Mouse (Mus musculus) limb, embryonic 11.5 days (tissue): ENCODE measurements around the gene Prkn. TPM values are rescaled to one million over a fixed set of nuclear protein-coding genes. Genes with fewer than 3 reads are reported as not detected.

Experiments used
- ATAC-seq: fragments of 200-750 bp; cut with Nextera tagmentation; 2 replicates; pipeline ENCODE4 v1.8.0; 2017; ENCODE audit warnings: low read depth; ENCODE audit not compliant: insufficient number of reproducible peaks, low FRiP score, low TSS enrichment
- DNase-seq: peaks from one replicate; pipeline ENCODE4 v3.0.0-alpha.2; 2015; ENCODE audit warnings: low spot score
- H3K27ac ChIP-seq: fragments of 300-500 bp; sonication (generic); replicated peaks from 2 replicates; pipeline ENCODE4 v1.5.1; 2014; ENCODE audit warnings: low read depth, mild to moderate bottlenecking, low read length
- H3K27me3 ChIP-seq: fragments of 300-500 bp; sonication (generic); 2 replicates; pipeline ENCODE4 v1.6.1; 2014; ENCODE audit warnings: mild to moderate bottlenecking, low read length, mixed read lengths; ENCODE audit not compliant: control insufficient read depth, insufficient read depth
- H3K36me3 ChIP-seq: fragments of 300-500 bp; sonication (generic); 2 replicates; pipeline ENCODE4 v1.6.1; 2014; ENCODE audit warnings: mild to moderate bottlenecking, low read length, moderate library complexity, mixed read lengths; ENCODE audit not compliant: control insufficient read depth, insufficient read depth
- H3K4me1 ChIP-seq: fragments of 300-500 bp; sonication (generic); 2 replicates; pipeline ENCODE4 v1.6.1; 2014; ENCODE audit warnings: low read length, mixed read lengths; ENCODE audit not compliant: control insufficient read depth, insufficient read depth
- H3K4me2 ChIP-seq: fragments of 300-500 bp; sonication (generic); 2 replicates; pipeline ENCODE4 v1.6.1; 2014; ENCODE audit warnings: low read depth, mild to moderate bottlenecking, moderate library complexity; ENCODE audit not compliant: severe bottlenecking
- H3K4me3 ChIP-seq: fragments of 300-500 bp; sonication (generic); 2 replicates; pipeline ENCODE4 v1.5.1; 2014; ENCODE audit warnings: low read depth, low read length
- H3K9ac ChIP-seq: fragments of 300-500 bp; sonication (generic); 2 replicates; pipeline ENCODE4 v1.6.1; 2014; ENCODE audit warnings: mild to moderate bottlenecking, low read length
- H3K9me3 ChIP-seq: fragments of 300-500 bp; sonication (generic); 2 replicates; pipeline ENCODE4 v1.6.1; 2016; ENCODE audit warnings: low read length; ENCODE audit not compliant: control insufficient read depth
- WGBS: fragments of 180-500 bp; shearing (Covaris S2); extraction: QIAGEN DNeasy Blood & Tissue Kit; methylation state at CpG from one replicate; pipeline ENCODE4 v1.1.7; 2014; 5-methylcytosine and 5-hydroxymethylcytosine counted together
- polyA plus RNA-seq: library from polyadenylated mRNA; unstranded; fragments of >200 nt; fragmentation: Nextera tagmentation; extraction: Ambion mirVana; gene quantifications from 2 replicates; pipeline ENCODE4 v1.2.1, GENCODE M21; 2014

Gene Prkn
- polyA plus RNA-seq, 1 experiment from 2014 or later, result 1.2 TPM

DNA sequence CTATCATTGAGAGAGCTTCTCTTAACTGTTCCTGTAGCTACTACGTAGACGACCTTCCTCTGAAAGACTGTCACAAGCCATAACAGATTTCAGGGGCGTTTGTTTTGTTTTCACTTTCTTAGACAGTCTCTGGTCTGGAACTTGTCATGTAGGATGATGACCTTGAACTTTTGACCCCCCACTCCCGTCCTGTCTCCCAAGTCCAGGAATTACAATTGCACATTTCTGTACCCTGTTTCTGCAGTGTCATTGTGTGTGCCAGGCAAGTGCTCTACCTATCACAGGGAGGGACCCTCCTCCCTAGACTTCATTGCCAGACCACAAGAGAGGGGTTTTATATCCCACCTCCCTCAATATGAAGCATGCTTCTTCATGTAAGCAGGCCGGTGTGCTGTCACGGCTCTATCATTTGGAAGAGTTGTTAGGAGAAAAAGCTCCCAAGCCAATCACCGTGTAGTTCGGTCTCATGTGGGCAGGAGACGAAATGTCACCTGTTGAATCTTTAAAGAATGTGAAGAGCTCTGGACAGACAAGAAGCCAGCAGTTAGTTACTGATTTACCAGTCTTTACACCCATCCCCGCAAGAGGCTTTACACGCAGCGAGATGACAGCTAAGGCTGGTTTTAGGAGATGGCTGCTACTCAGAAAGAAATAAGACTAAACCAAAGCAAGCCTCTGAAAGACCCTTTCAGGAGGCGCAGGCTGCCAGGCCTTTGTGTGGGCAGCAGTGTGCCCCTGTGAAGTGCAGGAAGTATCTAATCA, 1027.3 kb downstream of the Prkn start:
- ATAC-seq (no peak), DNase-seq (no peak)
- Histone ChIP-seq H3K4me2 (no peak overlapping the region), H3K4me1 (no peaks in the 10 kb centered on the region), H3K9me3 (no peaks in the 10 kb centered on the region), H3K27me3 (no peaks in the 10 kb centered on the region), H3K27ac (no peak overlapping the region), H3K9ac (no peak overlapping the region), H3K36me3 (no peaks in the 10 kb centered on the region), H3K4me3 (no peak overlapping the region)
- 78% methylated on average over 13 of the region's 13 CpGs for WGBS

DNA sequence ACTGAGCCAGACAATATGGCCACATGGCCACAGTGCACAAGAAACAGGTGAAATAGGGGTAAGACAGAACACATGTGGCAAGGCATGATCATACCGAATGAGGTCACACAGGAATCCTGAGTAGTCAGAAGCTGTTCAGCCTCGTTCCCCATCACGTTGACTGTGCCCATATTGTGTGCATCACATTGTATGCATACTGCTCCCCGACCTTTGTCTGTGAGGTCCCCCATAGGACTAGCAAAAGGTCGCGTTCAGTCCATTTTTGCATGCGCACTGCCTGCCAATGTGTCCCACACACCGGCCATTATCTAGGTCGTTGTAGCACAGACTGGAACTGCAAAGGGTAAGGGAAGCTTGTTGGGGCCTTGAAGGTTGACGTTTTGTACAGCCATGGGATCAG, 1030.4 kb downstream of the Prkn start:
- Histone ChIP-seq H3K4me3 (no peak overlapping the region), H3K4me2 (no peak overlapping the region), H3K27me3 (no peaks in the 10 kb centered on the region), H3K4me1 (no peaks in the 10 kb centered on the region), H3K36me3 (no peaks in the 10 kb centered on the region), H3K9ac (no peak overlapping the region), H3K9me3 (no peaks in the 10 kb centered on the region), H3K27ac (no peak overlapping the region)
- no peak for ATAC-seq
- no peak for DNase-seq
- 91% methylated on average over 10 of the region's 10 CpGs for WGBS

DNA sequence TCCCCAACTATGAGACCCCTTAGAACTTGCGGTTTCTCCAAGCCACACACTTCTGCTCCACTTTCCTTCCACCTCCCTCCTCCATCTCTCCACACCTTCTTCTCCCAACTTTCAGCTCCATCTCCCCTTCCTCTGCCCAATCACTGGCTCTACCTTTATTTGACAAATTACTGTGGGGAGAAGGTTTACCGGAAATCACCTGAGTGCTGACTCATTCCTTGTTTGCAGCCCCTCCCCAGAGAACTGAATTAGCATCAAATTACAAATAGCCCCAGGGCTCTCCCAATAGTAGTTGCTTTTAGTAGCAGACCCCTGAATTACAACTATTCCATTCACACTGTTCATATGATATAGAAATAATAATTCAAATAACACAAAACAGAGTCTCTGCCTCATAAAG, 1036.1 kb downstream of the Prkn start:
- no peak overlapping the region for H3K4me2 ChIP-seq
- DNase-seq (no peak), ATAC-seq (no peak)
- no peak overlapping the region for H3K27ac ChIP-seq
- 74% methylated on average over 2 of the region's 2 CpGs for WGBS
- no peaks in the 10 kb centered on the region for H3K36me3 ChIP-seq
- H3K27me3 ChIP-seq, result no peaks in the 10 kb centered on the region
- H3K4me1 ChIP-seq, result no peaks in the 10 kb centered on the region
- no peak overlapping the region for H3K4me3 ChIP-seq
- no peaks in the 10 kb centered on the region for H3K9me3 ChIP-seq
- no peak overlapping the region for H3K9ac ChIP-seq

GRCm38 (mm10) chr17:11881110-11881820, 1041.1 kb downstream of the Prkn start:
- 91% methylated on average over 5 of the region's 5 CpGs for WGBS
- H3K9me3 ChIP-seq, result no peaks in the 10 kb centered on the region

GRCm38 (mm10) chr17:11885601-11886000, 1045.4 kb downstream of the Prkn start:
- H3K9me3 ChIP-seq, result no peaks in the 10 kb centered on the region
- H3K4me3 ChIP-seq, result no peak overlapping the region
- no peaks in the 10 kb centered on the region for H3K4me1 ChIP-seq
- H3K4me2 ChIP-seq, result no peak overlapping the region
- WGBS, result 95% methylated on average over 6 of the region's 6 CpGs
- no peak for DNase-seq
- no peak overlapping the region for H3K9ac ChIP-seq
- no peaks in the 10 kb centered on the region for H3K27me3 ChIP-seq
- no peaks in the 10 kb centered on the region for H3K36me3 ChIP-seq
- no peak overlapping the region for H3K27ac ChIP-seq
- no peak for ATAC-seq

More at GRCm38 (mm10) chr17:11881110-11881820, 1041.1 kb downstream of the Prkn start:
- DNase-seq (no peak), ATAC-seq (no peak)
- Histone ChIP-seq H3K27ac (no peak overlapping the region), H3K4me1 (no peaks in the 10 kb centered on the region), H3K27me3 (no peaks in the 10 kb centered on the region), H3K4me2 (no peak overlapping the region), H3K4me3 (no peak overlapping the region), H3K36me3 (no peaks in the 10 kb centered on the region), H3K9ac (no peak overlapping the region)

DNA sequence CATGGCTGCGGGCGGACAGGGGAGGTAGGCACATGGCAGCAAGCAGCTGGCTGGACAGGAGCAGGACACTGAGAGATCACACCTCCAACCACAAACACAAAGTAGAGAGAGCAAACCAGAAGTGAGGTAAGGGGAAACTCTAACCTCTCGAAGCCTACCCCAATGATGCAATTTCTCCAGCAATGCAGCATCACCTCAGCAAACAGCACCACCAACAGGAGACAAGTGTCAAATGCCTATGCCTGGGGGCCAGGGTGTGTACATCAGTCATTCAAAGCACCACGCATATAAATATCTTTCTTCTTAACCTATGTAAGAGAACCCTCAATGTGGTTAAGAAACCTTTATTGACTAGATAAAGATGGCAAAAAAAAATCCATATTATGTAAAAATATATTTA, 1046.8 kb downstream of the Prkn start:
- Histone ChIP-seq H3K4me3 (no peak overlapping the region), H3K9ac (no peak overlapping the region), H3K4me1 (no peaks in the 10 kb centered on the region), H3K4me2 (no peak overlapping the region), H3K27ac (no peak overlapping the region), H3K27me3 (no peaks in the 10 kb centered on the region), H3K9me3 (no peaks in the 10 kb centered on the region), H3K36me3 (no peaks in the 10 kb centered on the region)
- 84% methylated on average over 4 of the region's 4 CpGs for WGBS
- DNase-seq (no peak), ATAC-seq (no peak)

GRCm38 (mm10) chr17:11887591-11888205, 1047.5 kb downstream of the Prkn start:
- no peaks in the 10 kb centered on the region for H3K36me3 ChIP-seq
- H3K27ac ChIP-seq, result no peak overlapping the region
- no peak overlapping the region for H3K9ac ChIP-seq
- no peak overlapping the region for H3K4me2 ChIP-seq
- no peak for ATAC-seq
- DNase-seq, result no peak
- H3K27me3 ChIP-seq, result no peaks in the 10 kb centered on the region
- no peak overlapping the region for H3K4me3 ChIP-seq
- no peaks in the 10 kb centered on the region for H3K9me3 ChIP-seq
- WGBS, result 85% methylated on average over 12 of the region's 12 CpGs
- H3K4me1 ChIP-seq, result no peaks in the 10 kb centered on the region

DNA sequence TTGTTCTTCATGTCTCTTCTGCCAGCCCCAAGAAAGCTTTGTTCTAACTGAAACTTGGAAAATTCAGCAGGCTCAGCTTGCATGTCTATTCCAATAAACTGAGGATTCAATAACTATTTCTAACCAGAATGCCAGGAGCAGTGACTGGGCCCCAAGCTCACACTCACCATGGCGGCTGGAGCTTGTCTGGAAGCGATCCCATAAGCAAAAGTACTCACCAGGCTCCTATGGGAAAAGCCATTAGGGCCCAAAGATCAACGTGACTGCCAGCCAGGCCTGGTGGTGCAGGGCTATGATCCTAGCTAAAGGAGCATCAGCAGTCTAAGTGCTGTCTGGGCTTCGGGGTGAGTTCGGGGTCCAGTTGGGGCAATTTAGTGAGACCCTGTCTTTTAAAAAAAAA, 1048.6 kb downstream of the Prkn start:
- Histone ChIP-seq H3K9ac (no peak overlapping the region), H3K9me3 (no peaks in the 10 kb centered on the region), H3K4me1 (no peaks in the 10 kb centered on the region), H3K27me3 (no peaks in the 10 kb centered on the region), H3K4me2 (no peak overlapping the region), H3K4me3 (no peak overlapping the region), H3K27ac (no peak overlapping the region), H3K36me3 (no peaks in the 10 kb centered on the region)
- ATAC-seq (no peak), DNase-seq (no peak)
- WGBS, result 79% methylated on average over 5 of the region's 5 CpGs
